Mouse (Mus musculus) layer of hippocampus, postnatal 14 days (tissue): ENCODE measurements around the gene Gm28048. TPM values are rescaled to one million over a fixed set of nuclear protein-coding genes. Genes with fewer than 3 reads are reported as not detected.

ENCODE experiments used
- DNase-seq, 2 experiments: peaks; one replicate each; pipeline ENCODE4 v3.0.0; 2021 to 2022; ENCODE audit warnings: low spot score in 2 of 2, mixed read lengths in 1 of 2
- total RNA-seq, 2 experiments: library from RNA; stranded (reverse); gene quantifications; 2 replicates each; pipeline ENCODE4 v1.2.3; 2021

Gm28048 gene
- total RNA-seq, 2 experiments from 2014 or later, result 8.5 to 9.1 TPM

DNA sequence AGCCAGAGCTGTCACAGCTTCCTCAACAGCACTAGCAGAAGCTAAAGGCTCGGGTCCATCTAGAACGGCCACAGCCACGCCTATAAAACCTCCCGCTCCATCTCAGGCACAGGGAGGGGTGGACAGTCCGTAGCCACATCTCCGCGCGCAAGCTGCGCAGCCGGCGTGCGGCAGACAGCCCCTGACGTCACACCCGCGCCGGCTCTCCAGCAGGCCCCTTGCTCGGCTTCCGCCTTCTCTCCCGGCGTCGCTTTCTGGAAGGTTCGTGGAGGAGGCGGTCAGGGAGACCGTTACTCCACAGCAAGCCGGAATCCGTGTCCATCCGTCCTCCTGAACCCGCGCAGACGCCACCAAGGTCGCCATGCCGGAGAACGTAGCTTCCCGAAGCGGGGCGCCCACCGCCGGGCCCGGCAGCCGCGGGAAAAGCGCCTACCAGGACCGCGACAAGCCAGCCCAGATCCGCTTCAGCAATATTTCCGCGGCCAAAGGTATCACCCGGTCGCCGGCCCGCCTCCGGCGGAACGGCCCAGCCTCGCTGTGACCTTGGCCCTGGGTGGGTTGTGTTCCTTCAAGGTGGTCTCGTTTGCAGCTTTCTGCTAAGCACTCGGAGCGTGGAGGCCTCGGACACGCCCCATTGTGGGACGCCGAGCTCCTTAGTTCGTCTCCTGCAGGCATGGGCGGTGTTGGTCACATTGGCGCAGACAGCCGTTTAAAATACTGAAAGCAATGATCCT, 8.7 kb upstream of the Gm28048 start, which contains the start of gene Cct4:
Gene Cct4, plus strand, starts transcription at position 127 of the 734 bp plus-strand sequence.
- peak; percentile 88 to 93 for DNase-seq

DNA sequence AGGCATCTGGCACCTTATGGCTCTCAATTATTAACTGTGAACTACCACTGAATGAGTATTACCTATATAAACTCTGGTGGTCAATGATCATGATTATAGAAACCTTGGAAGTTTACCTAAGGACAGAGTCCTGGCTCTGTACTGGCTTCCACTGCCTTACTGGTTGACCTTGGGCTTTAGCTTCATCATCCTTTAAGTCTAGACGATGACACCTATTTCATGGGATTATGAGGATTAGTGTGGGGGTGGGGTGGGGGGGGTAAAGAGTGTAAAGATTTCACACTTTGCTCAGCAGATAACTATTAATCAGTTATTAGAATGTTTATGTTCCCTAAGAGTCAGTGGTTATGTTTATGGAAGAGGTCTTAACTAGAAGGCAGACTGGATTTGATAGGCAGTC, 7.9 kb upstream of the Gm28048 start:
- DNase-seq, result no peak

DNA sequence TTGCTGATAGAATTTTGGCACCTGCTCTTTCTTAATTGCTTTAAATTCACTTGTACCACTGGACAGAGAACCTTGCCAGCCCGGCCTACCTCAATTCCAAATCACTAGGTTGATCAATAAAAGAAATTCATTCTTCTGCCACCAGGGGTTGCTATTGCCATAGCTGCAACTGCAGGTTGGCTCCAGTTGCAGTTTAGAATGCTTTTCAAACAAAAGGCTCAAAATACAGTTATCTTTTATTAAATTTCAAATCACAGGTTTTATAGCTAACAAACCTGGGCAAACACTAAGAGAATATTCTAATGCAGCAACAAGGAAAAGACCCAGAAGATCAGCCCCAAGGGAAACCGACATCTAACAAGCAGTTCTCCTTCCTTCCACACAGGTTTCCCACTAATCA, 5.5 kb upstream of the Gm28048 start:
- DNase-seq, result peak in 1 of 2 experiments; percentile 77

DNA sequence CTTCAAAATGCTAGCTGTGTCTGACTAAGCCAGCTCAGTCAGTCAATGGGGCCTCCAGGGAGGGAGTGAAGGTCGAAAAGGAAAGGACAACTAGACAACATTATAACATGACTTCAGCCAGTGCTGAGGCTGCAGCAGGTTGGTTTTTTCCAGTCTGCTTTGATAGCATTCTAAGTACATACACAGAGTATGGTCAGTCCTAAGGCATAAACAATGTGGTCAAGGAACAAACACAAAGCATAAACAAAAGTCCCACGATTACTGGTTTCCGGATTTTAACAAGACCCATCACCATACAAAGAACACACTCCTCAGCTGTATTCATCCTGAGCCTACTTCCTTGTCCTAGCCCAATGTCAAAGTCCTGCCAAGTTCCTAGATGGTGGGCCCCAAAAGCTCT, 3.6 kb upstream of the Gm28048 start:
- no peak for DNase-seq

DNA sequence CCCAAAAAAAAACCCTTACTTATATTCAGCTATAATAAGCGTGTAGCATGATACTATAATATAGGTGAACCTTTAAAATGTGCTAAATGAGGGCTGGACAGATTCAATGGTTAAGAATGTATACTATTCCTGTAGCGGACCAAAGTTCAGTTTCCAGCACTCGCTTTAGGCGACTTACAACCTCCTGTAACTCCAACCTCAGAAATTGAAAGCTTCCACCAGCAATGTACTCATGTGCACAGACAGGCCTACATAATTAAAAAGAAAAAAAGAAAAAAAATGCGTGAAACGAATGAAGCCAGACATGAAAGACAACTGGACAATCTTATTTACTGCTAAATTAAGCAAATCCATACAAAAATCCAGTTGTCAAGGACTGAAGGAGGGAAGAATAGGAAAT, 956 bp upstream of the Gm28048 start:
- no peak for DNase-seq

DNA sequence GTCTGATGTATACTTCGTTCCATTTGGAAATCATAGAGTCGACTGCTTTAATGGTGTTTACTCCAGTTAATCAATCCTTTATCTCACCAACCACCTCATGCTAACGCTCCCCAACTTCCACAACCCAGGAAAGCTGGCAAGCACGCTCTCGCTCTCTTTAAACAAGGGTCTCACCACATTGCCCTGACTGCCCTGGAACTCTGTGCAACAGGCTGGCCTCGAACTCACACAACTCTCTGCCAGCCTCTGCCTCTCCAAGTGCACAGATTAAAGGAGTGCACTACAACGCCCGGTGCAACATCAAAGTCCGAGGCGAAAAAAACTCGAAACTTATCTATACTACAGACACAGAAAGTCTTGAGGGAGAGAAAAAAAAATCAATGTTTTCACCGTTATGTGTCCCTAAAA, 343 bp downstream of the Gm28048 start:
- no peak for DNase-seq

DNA sequence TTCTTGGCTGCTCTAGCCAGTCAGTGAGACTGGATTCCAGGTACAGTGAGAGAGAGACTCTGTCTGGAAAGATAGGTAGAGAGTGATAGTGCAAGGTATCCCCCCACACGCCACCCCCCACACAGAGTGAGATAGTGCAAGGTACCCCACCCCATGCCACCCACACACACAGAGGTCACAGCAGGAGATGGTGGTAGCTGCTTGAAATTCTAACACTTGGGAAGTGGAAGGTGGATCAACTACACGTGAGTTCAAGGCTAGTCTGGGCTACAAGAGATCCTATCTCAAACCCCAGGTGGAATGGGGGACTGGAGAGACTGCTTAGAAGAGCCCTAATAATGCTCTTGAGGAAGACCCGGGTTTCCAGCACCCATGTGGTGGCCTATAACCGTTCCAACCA, 849 bp downstream of the Gm28048 start:
- DNase-seq, result no peak

DNA sequence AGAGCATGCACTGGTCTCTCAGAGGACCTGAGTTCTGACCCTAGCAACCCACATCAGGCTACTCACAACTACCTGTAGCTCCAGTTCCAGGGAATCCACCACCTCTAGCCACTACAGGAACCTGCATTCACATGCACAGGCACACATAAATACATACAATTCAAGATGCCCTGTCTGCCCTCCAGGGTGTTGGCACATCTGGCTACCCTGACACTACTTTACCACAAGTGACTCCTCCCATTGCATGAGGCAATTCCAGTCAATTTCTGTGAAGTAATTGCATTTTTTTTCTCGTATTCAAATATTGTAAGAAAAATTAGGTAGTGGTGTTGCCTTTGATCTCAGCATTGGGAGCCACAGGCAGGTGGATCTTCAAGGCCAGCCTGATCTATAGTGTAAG, 2.7 kb downstream of the Gm28048 start:
- DNase-seq, result no peak

DNA sequence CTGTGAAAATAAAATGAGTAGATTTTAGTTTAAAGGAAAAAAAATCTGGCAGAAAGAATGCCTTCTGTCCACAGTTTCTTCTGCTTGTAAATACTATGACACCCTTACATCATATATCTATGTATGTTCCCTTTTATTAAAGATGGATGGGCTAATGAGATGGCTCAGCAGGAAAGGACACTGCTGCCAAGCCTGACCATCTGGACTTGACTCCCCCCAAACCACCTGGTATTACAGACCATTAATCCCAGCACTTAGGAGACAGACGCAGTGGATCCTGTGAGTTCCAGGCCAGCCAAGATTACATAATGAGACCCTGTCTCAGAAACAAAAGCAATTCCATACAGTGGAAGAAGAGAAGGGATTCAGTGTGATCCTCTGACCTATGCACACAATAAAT, 3.2 kb downstream of the Gm28048 start:
- no peak for DNase-seq

DNA sequence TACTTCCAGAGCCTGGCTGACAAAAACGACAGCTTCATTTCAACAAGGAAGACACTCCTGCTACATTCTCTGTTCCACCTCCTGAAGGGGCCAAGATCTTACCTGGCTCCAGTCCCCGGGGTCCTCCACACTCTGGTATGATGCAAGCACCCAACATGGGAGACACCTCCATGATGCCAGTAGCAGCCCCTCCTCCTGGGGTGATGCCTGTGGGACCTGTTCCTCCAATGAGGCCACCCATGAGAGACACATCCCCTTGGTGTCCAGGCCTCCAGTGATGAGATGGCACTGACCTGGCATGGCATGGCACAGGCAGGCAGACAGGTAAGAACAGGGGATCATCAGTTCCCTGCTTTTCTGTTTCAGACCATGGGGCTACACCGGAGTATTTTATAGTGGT, 3.7 kb downstream of the Gm28048 start:
- DNase-seq, result no peak

DNA sequence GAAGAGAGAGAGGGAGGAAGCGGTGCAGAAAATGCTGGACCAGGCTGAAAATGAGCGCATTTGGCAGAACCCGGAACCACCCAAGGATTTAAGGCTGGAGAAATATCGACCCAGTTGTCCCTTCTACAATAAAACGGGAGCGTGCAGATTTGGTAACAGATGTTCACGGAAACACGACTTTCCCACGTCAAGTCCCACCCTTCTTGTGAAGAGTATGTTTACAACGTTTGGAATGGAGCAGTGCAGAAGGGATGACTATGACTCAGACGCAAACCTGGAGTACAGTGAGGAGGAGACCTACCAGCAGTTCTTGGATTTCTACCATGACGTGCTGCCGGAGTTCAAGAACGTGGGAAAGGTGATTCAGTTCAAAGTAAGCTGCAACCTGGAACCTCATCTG, 8.3 kb downstream of the Gm28048 start:
- DNase-seq, result no peak

DNA sequence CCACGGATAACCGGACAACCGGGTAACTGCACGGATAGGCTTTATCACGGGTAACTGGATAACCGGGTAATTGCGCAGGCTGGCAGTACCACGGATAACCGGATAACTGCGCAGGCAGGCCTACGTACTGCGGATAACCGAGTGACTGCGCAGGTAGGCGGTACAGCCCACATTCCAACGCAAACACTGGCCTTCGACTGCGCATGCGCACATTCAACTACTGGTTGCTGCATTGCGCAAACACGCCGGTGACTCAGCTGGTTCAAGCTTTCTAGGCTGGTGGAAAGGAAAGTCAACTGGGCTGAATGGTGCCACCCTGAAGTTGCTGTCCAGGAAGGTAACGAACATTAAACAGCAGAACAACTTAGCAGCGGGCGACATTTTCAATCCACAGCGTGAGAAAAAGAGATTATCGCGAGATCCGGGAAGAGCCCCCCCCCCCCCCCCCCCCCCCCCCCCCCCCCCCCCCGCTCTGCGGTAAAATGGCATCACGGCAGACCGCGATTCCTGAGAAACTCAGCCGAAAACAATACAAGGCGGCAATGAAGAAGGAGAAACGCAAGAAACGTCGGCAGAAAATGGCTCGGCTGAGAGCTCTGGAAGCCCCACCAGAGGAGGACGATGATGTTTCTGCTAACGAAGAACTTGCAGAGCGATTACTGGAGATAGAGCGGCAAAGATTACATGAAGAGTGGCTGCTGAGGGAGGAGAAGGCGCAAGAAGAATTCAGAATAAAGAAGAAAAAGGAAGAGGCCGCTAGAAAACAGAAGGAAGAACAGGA, 9.0 kb downstream of the Gm28048 start:
- peak; percentile 88 for DNase-seq

DNA sequence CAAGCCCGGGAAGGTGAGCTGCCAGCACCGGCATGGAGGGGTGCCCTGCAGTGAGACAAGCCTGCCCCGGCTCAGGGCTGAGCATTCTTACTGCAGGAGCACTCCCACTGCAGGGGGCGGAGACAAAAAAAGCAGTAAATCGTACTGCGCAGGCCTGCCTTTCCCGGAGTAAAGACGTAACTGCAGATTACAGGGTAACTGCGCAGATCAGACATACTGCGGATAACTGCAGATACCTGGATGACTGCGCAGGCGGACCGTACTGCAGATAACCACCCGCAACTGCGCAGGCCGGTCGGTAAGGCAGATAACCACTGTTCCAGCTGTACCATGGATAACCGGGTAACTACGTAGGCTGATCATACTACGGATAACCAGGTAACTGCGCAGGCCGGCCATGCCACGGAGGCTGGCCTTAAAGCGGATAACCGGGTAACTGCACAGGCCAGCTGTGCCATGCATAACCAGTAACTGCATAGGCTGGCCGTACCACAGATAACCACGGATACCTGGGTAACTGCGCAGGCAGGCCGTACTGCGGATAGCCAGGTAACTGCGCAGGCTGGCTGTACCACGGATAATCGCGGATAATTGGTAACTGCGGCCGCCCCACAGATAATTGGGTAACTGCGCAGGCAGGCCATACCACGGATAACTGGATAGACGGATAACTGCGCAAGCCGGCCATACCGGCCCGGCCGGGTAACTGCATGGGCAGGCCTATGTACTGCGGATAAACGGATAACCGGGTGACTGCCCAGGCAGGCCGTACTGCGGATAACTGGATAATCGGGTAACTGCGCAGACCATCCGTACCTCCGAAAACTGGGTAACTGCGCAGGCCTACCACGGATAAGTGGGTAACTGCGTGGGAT, 9.8 kb downstream of the Gm28048 start, which contains the start of gene Zrsr1:
Gene Zrsr1, plus strand, starts transcription at position 171 of the 875 bp plus-strand sequence.
- peak; percentile 45 to 71 for DNase-seq

DNA sequence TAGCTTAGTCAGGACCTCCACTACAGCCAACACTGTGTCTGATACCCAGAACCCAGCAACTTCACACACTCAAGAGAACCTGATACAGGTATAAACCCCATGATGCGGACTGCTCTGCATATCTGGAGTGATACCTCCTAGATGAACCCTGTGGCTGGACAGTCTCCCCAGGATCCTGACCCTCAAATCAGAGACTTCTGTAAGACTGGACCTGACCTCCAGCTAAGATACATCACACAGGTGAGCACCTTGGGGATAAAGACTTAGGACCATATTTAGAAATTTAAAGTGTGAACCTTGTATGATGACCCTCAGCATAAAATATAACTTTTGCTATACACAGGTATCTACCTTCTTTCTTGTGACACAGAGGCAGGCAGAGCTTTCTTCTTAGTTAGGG, 11.3 kb downstream of the Gm28048 start:
- DNase-seq, result no peak

DNA sequence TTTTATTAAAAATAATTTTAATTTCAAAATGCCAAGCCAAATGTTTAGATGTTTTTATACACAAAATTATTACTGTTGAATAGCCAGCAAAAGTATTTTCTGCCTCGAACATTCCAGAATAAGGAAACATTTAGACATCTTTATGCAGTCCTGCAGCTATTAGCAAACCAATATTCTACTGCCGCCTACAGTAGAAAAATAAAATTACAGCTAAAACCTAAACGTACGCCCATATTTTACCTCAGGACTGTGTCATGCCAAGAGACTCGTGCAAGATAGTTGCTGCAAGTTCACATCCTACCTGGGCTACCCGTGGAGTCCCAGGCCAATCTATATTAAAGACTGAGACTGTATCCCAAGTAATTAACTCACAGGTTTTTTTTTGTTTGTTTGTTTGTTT, 12.4 kb downstream of the Gm28048 start:
- DNase-seq, result peak in 1 of 2 experiments; percentile 53

DNA sequence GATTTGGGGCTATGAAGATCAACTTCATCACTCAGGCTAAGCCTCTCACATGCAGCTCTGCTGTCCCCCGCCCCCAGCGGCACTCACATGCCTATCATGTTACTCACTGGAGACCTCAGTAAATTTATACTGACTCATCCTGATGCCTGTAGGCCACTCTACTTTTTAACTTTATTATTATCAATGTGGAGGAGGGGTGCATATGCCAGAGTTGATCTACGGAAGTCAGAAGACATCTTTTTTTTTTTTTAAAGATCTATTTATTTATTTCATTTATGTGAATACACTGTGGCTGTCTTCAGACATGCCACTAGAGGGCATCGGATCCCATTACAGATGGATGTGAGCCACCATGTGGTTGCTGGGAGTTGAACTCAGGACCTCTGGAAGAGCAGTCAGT, 16.4 kb downstream of the Gm28048 start:
- DNase-seq, result no peak

DNA sequence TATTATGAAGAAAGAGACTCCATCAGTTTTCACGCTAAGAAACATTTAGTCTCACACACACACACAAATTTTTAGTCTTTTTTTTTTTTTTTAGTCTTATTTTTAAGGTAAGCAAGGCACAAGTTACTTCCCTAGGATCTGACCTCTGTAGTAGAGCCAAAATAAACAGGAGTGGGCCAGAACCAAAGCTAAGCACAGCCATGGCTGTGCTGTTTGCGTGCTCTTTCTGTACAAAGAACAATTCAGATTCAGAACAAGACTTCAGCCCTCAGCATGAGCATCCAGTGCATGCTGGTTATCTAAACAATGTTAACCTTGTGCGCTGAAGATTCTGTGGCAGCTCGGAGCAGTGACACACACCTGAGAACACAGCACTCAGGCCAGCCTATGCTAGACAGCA, 17.5 kb downstream of the Gm28048 start:
- DNase-seq, result no peak

DNA sequence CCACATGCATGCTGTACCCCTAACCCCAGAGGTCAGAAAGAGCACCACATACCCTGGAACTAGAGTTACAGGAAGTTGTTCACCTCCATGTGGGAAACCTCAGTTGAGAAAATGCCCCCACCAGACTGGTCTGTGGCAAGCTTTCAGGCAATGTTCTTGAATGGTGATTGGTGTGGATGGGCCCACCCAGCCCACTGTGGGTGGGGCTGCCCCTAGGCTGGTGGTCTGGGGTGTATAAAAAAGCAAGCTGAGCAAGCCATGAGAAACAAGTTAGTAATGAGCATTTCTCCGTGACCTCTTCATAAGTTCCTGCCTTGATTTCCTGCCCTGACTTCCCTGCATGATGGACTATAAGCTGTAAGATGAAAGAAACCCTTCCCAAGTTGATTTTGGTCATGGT, 19.8 kb downstream of the Gm28048 start:
- no peak for DNase-seq

DNA sequence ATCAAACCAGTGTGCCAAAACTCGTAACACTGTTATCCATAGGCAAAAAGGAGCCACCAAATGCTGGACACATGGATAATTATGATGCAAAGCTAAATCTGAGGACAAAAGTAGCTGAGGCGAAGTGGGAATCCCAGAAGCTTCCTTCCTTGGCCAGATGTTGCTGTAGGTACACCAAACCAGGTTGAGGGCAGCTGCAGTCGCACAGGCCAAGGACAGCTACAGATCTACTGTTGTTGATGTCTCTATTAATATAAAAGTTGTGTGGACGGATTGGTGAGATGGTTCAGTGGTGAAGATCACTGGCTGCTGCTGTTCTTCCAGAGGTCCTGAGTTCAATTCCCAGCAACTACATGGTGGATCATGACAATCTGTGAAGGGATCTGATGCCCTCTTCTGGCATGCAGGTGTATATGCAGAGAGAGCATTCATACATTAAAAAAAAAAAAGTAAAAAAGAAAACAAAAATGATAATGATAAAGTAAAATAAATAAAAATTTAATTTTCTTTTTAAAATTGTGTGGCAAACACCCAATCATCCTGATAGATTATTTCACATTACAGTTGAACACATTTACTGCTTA, 24.0 kb downstream of the Gm28048 start:
- no peak for DNase-seq

DNA sequence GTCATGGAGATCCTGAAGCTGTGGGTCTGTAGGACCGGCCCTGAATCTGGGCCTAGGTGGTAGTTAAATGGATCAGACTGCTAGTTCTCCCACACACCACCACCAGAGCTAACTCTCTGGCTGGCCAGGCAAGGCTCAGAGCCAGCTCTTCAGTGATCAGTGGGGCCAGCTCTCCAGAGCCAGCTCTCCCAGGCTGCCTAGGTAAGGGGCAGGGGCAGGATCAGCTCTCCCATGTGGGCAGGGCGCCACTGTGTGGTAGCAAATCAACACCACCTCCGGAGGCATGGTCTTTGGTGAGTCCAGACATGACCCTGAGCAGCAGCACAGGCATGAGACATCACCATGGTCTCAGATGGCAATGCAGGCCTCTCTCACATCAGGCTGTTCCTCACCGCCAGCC, 25.1 kb downstream of the Gm28048 start:
- DNase-seq, result no peak

DNA sequence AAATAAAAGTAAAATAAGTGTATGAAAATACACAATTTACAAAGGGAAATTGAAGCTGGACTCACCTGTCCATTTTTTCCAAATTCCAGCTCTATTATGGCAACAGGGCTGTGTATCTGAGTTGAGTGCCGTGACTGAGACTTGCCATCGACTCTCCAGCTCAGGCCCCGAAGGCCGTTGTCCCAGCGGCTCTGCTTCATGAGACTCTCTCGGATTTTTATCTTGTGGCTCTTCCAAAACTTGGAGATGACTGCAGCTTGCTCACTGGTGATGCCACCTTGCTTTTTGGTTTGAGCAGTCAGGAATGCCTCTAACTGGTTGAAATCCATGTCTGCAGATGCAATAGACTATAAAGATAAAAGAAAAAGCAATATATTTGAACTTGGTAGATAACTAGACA, 25.5 kb downstream of the Gm28048 start:
- DNase-seq, result no peak
